Mouse (Mus musculus) liver, embryonic 14.5 days (tissue): Measurements from ENCODE around the gene Gm21974. TPM values are rescaled to one million over a fixed set of nuclear protein-coding genes. Genes with fewer than 3 reads are reported as not detected.
A peak's percentile ranks its signal among the peaks of the same experiment; 100 is the strongest.

Experiments
- ATAC-seq: fragments of 200-750 bp; cut with Nextera tagmentation; 2 replicates; pipeline ENCODE4 v1.8.0; 2017; ENCODE audit warnings: moderate number of reproducible peaks, mild to moderate bottlenecking, moderate library complexity; ENCODE audit not compliant: insufficient read depth
- DNase-seq, 3 experiments: peaks; one replicate each; pipeline ENCODE4 v3.0.0-alpha.2; 2012 to 2013; ENCODE audit warnings: low read depth in 3 of 3, low spot score in 3 of 3
- H3K27ac ChIP-seq: fragments of 300-500 bp; sonication (generic); 2 replicates; pipeline ENCODE4 v1.5.1; 2014; ENCODE audit warnings: moderate library complexity, mild to moderate bottlenecking, control low read depth, inconsistent platforms
- H3K27me3 ChIP-seq: fragments of 300-500 bp; sonication (generic); 2 replicates; pipeline ENCODE4 v1.6.1; 2014; ENCODE audit warnings: mild to moderate bottlenecking, low read length, moderate library complexity; ENCODE audit not compliant: control insufficient read depth, insufficient read depth
- H3K36me3 ChIP-seq: fragments of 300-500 bp; sonication (generic); replicated peaks from 2 replicates; pipeline ENCODE4 v1.6.1; 2014; ENCODE audit warnings: low read depth; ENCODE audit not compliant: control insufficient read depth, insufficient read depth
- H3K4me1 ChIP-seq, 2 experiments: fragments of 200-500 bp in 1 of 2; fragments of 300-500 bp in 1 of 2; sonication (generic) in 1 of 2; replicated peaks; 2 replicates each; pipeline ENCODE4 v1.6.1; 2012 to 2014; ENCODE audit warnings: antibody characterized with exemption in 1 of 2, inconsistent platforms in 1 of 2, low read length in 1 of 2; ENCODE audit not compliant: control insufficient read depth in 2 of 2, insufficient read depth in 2 of 2
- H3K4me2 ChIP-seq: fragments of 300-500 bp; sonication (generic); 2 replicates; pipeline ENCODE4 v1.6.1; 2014; ENCODE audit warnings: low read depth, mild to moderate bottlenecking, control low read depth, moderate library complexity
- H3K4me3 ChIP-seq, 2 experiments: fragments of 200-500 bp in 1 of 2; fragments of 300-500 bp in 1 of 2; sonication (generic) in 1 of 2; 2 replicates each; pipeline ENCODE4 v1.5.1; 2012 to 2014; ENCODE audit warnings: low read depth in 2 of 2, low read length in 2 of 2, mild to moderate bottlenecking in 2 of 2, control low read depth in 1 of 2, inconsistent platforms in 1 of 2, moderate library complexity in 1 of 2; ENCODE audit not compliant: insufficient read depth in 1 of 2
- H3K9ac ChIP-seq: fragments of 300-500 bp; sonication (generic); replicated peaks from 2 replicates; pipeline ENCODE4 v1.6.1; 2014; ENCODE audit warnings: mild to moderate bottlenecking, control low read depth, moderate library complexity
- H3K9me3 ChIP-seq: fragments of 300-500 bp; sonication (generic); 2 replicates; pipeline ENCODE4 v1.6.1; 2016; ENCODE audit warnings: low read length, mixed read lengths; ENCODE audit not compliant: control insufficient read depth
- CTCF ChIP-seq: IDR thresholded peaks from 2 replicates; pipeline ENCODE4 v1.5.1; 2016; ENCODE audit warnings: antibody characterized with exemption, low read depth, control low read depth
- EP300 ChIP-seq: IDR thresholded peaks from 2 replicates; pipeline ENCODE4 v1.6.1; 2016; ENCODE audit warnings: antibody characterized with exemption, low read depth
- WGBS: fragments of 180-500 bp; shearing (Covaris S2); extraction: QIAGEN DNeasy Blood & Tissue Kit; methylation state at CpG from one replicate; pipeline ENCODE4 v1.1.7; 2014; ENCODE audit not compliant: insufficient replicate concordance; 5-methylcytosine and 5-hydroxymethylcytosine counted together
- polyA plus RNA-seq, 2 experiments: library from polyadenylated mRNA; depleted of rRNA in 1 of 2; stranded (reverse) in 1 of 2; unstranded in 1 of 2; fragments of >200 nt; fragmentation: Nextera tagmentation in 1 of 2; extraction: Ambion mirVana in 1 of 2; gene quantifications; 2 replicates each; pipeline versions ENCODE4 v1.2.1 to v1.2.3; 2012 to 2014

Gene Gm21974
- polyA plus RNA-seq, 2 experiments = not detected

DNA sequence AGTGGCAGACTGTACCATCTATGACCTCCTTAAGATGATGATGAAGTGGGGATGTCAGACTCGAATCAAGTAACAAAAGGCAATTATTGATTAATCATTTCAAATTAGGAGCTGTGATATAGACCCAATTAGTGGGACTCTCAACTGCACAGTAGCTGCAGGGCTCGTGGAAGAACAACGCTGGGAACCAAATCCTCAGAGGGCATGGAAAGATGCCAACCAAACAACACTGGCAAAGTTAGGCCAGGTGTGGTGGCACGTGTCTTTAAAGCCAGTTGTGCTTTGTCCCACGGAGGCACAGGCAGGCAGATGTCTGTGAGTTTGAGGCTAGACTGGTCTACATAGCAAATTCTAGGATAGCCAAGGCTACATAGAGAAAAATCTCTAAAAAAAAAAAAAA is 35.4 kb upstream of the Gm21974 start:
- ATAC-seq (no peak), DNase-seq (no peak)
- WGBS = 71% methylated on average over 5 of the region's 5 CpGs
- no peak overlapping the region for H3K27ac ChIP-seq
- no peak for TF ChIP-seq EP300
- TF ChIP-seq CTCF = no peak
- no peaks in the 10 kb centered on the region for H3K27me3 ChIP-seq
- no peak overlapping the region for H3K4me2 ChIP-seq
- H3K36me3 ChIP-seq = no peaks in the 10 kb centered on the region
- H3K9ac ChIP-seq = no peak overlapping the region
- no peak overlapping the region for H3K4me3 ChIP-seq
- H3K4me1 ChIP-seq = peaks cover 2 to 16% of the 10 kb centered on the region in 2 experiments; a peak in 3 of 4 replicates
- H3K9me3 ChIP-seq = no peaks in the 10 kb centered on the region

DNA sequence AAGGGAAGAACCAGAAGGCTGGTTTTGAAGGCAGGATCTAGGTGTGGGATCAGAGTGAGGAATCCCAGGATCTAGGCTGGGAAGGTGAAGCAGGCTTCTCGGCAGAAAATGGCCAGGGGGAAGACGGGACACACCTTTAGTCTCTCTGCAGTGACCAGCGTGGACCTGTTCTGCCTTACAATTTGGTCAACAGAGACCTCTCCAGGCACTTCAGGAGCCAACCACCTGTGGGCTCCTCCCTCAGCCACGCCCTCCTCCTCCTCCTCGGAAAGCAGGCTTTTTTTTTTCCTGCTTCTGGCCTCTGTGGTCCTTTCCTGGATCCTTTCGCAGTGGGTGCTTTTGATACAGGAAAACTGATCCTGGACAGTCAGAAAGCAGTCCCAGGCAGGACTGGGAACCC is 34.7 kb upstream of the Gm21974 start, which contains the start of gene Prss8:
Gene Prss8 (minus strand): TSS at position 182 of the 400 bp plus-strand sequence.
- DNase-seq = no peak
- peaks cover 2 to 15% of the 10 kb centered on the region in 2 experiments; a peak in 3 of 4 replicates for H3K4me1 ChIP-seq
- no peaks in the 10 kb centered on the region for H3K27me3 ChIP-seq
- H3K9me3 ChIP-seq = no peaks in the 10 kb centered on the region
- H3K9ac ChIP-seq = peak within 1 kb of the TSS; percentile 48
- H3K4me2 ChIP-seq = peak within 1 kb of the TSS; percentile 55
- no peaks in the 10 kb centered on the region; the same call in 1 of the 2 replicates for H3K36me3 ChIP-seq
- no peak within 1 kb of the TSS for H3K27ac ChIP-seq
- TF ChIP-seq EP300 = no peak
- TF ChIP-seq CTCF = no peak
- peak within 1 kb of the TSS; percentile 41 to 48 for H3K4me3 ChIP-seq
- WGBS = 26% methylated on average over 6 of the region's 6 CpGs
- no peak for ATAC-seq

DNA sequence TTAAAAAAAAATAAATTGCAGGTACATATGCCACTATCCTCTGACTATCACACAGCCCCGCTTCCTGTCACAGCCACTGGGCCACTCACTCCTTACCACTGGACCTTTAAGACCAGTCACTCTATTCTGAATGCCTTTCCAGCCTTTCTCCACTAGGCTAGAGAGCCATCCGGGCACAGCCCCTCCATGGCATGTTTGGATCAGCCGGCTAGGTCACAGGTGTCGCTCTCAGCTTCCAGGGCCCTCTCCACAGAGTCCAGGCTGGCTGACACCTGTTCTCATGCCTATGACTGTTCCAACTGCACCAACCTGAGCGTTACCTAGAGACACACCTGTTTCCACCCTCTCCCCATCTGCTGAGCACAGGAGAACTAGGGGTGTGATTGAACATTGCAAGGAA is 33.3 kb upstream of the Gm21974 start:
- ATAC-seq (no peak), DNase-seq (no peak)
- WGBS = 62% methylated on average over 5 of the region's 5 CpGs
- H3K27me3 ChIP-seq = no peaks in the 10 kb centered on the region
- peak overlapping the region in 1 of 2 experiments; percentile 48; a peak in 2 of 4 replicates for H3K4me3 ChIP-seq
- no peak for TF ChIP-seq EP300
- TF ChIP-seq CTCF = no peak
- peaks cover 2 to 7% of the 10 kb centered on the region in 2 experiments; a peak in 3 of 4 replicates for H3K4me1 ChIP-seq
- peak overlapping the region; percentile 55 for H3K4me2 ChIP-seq
- H3K9me3 ChIP-seq = no peaks in the 10 kb centered on the region
- no peak overlapping the region for H3K9ac ChIP-seq
- no peak overlapping the region for H3K27ac ChIP-seq
- H3K36me3 ChIP-seq = no peaks in the 10 kb centered on the region; the same call in 1 of the 2 replicates

DNA sequence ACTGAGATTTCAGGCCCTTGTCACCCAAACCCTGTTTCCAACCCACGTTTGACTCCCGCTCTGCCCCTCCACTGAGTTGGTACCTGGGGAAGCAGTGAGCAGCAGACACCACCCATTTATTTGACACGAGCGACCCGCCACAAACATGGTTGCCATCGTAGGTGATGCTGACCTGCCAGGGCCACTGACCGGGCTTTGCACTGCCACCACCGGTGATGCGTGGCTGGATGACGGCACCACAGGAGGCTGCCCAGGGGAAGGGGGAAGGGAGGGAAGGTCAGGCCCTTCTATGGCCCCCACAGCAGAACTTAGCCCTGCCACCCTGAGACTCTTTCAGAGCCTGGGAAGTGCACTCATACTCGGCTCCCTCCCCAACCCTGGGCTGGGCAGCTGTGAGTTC is 32.5 kb upstream of the Gm21974 start:
- WGBS = 82% methylated on average over 11 of the region's 11 CpGs
- no peak overlapping the region for H3K4me2 ChIP-seq
- no peak overlapping the region for H3K27ac ChIP-seq

DNA sequence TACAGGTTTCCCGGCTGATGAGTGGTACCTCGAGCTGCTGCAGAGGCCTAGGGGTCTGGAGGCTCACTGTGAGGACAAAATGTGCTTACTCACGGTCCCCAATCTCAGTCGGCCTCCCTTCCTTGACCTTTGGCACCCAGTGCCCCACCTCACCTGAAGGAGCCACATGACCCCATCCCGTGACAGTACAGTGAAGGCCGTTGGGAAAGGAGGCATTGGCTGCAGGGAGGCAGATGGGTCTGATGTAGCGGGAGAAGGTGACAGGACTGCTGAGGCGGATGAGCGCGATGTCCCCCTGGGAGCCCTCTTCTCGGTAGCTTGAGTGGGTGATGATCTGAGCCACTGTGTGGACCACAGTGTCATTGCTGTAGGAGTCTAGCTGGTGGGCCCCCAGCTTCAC is 31.6 kb upstream of the Gm21974 start:
- no peak overlapping the region for H3K4me3 ChIP-seq
- no peaks in the 10 kb centered on the region for H3K27me3 ChIP-seq
- H3K4me2 ChIP-seq = no peak overlapping the region
- no peaks in the 10 kb centered on the region; the same call in none of the 2 replicates for H3K36me3 ChIP-seq
- no peak overlapping the region for H3K9ac ChIP-seq
- ATAC-seq (no peak), DNase-seq (no peak)
- no peaks in the 10 kb centered on the region for H3K9me3 ChIP-seq
- TF ChIP-seq EP300 (no peak), CTCF (no peak)
- no peak overlapping the region for H3K27ac ChIP-seq
- 78% methylated on average over 11 of the region's 11 CpGs for WGBS
- H3K4me1 ChIP-seq = peaks cover 2 to 14% of the 10 kb centered on the region in 2 experiments; a peak in 3 of 4 replicates

More for the DNA sequence above, 32.5 kb upstream of the Gm21974 start:
- Histone ChIP-seq H3K4me1 (peaks cover 2 to 7% of the 10 kb centered on the region in 2 experiments; a peak in 3 of 4 replicates), H3K9me3 (no peaks in the 10 kb centered on the region), H3K27me3 (no peaks in the 10 kb centered on the region), H3K36me3 (no peaks in the 10 kb centered on the region; the same call in none of the 2 replicates), H3K9ac (no peak overlapping the region), H3K4me3 (no peak overlapping the region)
- no peak for TF ChIP-seq EP300
- TF ChIP-seq CTCF = no peak
- no peak for DNase-seq
- ATAC-seq = no peak
